Mouse (Mus musculus): ENCODE measurements around the gene Farp1.
A peak's percentile ranks its signal among the peaks of the same experiment; 100 is the strongest.
"Not testable (repeated sequence)": the region's sequence is repeated elsewhere in the genome, so short reads cannot be mapped to it uniquely, and the experiment has no call there.

Gene Farp1

DNA sequence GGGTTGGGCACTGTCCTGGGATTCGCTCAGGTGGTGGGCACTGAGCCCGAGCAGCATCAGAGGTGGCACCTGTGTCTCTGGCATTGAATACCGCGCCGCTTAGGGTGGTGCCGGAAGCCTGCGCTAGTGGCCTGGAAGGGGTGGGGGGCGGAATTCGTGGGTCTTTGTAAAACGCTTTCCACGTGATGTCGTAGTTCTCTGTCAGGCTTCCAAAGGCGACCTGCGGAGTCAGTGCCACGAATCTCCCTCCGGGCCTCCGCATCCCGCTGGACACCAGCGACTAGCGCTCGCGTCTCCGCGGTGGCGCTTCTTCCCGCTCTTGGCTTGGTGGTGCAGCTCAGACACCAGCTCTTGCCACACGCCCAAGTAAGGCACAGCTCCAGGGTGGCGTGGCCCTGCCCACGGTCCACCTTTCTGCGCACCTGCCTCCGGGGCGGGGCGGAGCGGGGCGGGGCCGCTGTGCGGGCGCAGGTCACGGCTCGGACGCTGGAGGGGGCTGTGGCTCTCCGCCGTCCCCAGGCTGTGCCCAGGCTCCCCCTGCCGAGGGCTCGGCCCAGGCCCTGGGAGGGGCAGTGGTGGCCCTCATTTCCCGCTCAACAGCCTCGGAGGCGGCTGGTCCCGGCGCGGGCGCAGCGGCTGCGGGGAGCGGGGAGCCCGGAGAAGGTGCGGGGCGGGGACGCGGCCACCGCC lies at the start of gene Farp1:
TSS of gene Farp1 (plus strand) at position 228 of the 690 bp plus-strand sequence.
- peak; percentile 98 for DNase-seq

DNA sequence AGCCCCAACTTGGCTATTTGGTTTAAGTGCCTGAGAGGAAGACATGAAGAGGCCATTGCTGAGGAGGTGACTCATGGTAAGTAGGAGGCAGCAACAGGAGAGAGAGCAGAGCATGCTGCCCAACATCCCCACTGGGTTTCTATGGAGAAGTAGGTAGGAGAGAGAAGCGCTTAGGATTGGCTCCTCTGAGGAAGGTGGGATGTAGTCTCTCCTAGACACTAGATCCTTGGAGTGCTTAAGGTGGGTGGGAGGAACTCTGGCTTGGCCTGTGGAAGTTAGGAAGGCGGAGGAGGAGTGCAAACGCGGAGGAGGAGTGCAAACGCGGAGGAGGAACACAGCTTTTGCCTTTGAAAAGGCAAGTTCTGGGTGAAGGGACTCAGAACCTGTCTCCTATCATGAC lies 45.9 kb upstream of the Farp1 start:
- no peak for DNase-seq

DNA sequence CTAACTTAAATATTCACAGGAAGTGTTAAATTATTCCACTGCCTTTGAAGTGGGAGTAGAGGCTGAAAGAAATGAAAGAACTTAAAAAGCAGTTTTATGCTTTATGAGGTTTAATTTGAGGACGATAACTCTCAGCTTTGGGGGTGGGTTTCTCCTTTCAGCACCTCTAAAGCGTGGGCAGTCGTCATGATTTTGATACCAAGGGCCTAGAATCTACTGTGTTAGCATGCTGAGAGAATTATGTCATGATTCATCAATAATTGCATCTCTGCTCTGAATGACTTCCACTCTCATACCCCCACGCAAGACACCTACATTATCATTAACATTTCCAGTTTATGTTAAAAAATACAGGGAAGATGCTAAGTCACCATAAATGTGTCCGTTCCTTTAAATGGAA lies 37.3 kb upstream of the Farp1 start:
- no peak for DNase-seq

DNA sequence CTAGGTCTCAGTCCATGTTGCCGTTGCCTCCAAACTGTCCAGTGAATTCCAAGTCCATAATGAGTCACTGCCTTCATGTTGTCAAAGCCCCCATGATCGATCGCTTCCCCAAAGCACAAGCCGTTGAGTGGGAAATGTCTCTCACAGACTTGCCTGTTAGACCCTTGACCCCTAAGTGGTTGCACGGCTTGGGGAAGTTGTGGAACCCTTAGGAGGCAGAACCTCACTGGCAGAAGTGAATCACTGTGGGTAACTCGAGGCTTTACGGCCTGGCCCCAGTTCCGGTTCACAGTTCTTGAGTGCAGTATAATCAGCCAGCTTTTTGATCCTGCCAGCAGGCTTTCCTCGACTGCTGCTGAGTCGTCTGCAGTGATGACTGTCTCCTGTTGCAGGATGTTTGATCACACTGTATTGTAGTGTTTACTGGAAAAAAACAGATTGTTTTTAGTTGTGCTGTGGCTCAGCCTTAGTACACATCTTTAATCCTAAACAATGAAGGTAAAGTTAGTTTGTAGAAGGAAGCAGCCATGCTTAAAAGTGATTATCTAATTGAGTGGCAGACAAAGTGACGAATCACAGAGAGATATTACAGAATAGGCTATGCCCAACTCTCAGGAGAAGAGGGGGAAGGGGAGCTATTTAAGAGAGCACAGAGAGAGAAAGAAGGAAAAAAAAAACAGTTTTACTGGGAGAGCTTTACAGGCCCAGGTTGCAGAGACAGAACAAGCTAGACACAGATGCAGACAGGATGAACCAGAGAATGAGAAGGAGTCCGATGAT lies 34.2 kb upstream of the Farp1 start:
- DNase-seq: peak; percentile 56

DNA sequence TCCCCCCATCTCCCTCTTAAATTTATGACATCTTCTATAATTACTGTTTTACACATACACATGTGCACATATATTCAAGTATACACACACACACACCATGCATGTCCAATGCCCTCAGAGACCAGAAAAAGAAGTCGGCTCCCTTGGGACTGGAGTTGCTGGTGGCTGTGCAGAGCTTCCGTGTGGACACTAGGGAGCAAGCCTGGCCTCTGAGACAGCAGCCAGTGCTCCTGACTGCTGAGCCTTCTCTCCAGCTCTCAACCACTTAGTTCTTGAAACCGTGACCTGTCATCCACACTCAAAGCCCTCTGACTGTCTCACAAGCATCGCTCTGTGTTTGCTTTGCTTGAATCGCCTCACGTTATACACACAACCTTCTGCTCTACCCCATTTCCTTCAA lies 29.4 kb upstream of the Farp1 start:
- DNase-seq: peak; percentile 50

DNA sequence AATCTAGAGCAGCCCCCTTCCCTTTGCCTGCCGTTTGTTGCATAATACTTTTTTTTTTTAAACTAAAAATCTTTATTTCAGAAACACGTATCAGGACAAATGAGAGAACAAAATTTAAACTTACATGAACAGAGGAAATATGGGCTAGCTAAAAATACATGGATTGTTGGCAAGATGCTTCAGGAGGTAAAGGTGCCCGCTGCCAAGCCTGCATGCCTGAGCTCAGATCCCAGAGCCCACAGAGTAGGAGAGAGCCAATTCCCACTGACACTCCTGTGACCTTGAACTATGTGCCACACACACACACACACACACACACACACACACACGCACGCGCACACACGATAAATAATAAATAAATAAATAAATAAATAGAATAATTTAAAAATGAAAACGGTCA lies 29.0 kb upstream of the Farp1 start:
- DNase-seq: peak; percentile 75

DNA sequence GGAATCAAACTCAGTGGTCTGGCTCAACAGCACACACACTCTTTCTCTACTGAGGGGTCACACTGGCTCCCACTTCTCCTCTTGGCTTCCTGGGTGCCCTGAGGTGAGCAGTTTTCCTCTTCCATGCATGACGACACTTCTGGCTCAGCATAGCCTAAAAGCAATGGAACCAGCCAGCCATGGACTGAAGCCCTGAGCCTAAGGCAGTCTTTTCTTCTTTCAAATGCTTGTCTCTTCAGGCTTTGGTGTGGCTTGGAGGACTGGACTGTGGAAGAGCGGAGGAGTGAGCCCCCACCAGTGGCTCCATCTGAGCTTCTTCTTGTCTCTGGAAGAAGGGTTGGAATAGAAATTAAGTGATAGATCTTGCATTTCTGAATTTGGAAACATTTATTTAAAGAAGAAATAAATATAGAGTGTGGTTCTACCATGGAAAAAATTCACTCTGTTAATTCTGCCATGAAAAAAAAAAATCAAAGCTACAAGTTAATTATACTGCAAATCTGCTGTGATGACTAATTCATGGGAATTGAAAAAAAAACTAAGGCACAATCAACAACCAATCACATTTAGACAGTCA lies 19.8 kb upstream of the Farp1 start:
- DNase-seq: no peak

DNA sequence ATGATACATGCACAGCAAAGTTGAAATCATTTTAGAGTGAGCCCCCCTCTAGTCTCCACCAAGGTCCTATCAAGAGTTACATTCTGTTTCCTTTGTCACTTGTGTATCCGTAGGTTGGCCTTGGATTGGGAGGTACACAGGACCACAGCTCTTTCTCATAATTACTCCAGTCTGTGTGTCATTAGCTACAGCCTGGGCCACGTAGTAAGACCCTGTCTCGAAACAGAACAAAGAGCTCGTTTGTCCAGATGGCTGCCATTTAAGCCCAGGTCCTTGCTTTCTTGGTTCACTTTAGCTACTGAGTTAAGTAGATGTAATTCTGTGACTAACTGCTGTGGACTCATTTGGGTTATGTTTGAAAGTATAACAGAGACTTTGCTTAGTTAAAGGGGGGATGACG lies 12.6 kb upstream of the Farp1 start:
- peak; percentile 28 for DNase-seq

DNA sequence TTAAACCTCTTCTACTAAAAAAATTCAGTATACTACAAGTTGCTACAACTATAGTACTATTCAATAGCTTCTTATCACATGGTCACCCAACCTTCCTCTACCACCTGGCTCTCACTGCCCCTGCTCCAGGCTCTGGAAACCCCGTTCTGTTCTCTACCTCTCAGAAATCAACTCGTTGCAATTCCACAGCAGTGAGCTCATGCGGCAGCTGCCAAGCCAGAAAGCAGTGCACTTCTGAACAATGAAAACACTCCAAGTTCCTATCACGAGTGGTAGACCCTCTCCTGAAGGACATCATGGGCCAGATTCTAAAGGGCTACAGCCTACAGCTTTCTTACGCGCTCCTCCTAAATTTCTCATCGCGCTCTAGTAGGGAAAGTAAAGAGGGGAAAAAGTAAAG lies 9.6 kb upstream of the Farp1 start:
- DNase-seq: peak; percentile 81

DNA sequence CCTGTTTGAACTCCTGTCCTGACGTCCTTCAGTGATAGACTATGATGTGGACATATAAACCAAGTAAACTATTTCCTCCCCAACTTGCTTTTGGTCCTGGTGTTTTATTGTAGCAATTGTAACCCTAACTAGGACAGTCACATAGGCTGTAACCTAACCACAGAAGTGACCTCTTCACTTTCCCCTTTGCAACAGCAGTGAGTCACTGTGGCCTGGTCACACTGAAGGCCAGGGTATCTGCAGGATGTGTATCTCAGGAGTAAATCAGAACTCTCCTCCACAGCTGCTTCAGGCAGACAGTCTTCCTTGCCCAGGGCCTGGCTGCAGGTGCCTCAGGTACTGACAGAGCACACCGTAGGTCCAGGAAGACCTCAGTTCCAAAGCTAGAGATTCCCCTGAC lies 3.6 kb upstream of the Farp1 start:
- DNase-seq: peak; percentile 22

DNA sequence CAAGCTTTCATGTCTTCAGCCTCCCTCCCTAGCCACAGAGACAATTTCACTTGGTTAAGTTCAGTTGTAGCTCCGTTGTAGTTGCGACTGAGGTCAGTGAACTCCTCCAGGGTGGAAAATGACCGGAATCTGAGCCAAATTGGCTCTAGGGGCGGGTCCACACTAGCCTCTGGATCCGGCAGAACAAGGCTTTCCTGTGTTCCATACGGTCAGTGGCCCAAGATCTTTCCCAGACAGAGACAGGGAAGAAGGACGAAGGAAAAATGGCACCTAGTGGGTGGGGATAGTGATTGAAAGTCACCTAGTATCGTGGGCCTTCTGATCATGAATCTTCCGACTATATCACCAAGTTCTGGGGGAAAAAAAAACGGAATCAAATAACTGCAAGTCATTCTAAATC lies 475 bp upstream of the Farp1 start:
- peak; percentile 95 for DNase-seq

DNA sequence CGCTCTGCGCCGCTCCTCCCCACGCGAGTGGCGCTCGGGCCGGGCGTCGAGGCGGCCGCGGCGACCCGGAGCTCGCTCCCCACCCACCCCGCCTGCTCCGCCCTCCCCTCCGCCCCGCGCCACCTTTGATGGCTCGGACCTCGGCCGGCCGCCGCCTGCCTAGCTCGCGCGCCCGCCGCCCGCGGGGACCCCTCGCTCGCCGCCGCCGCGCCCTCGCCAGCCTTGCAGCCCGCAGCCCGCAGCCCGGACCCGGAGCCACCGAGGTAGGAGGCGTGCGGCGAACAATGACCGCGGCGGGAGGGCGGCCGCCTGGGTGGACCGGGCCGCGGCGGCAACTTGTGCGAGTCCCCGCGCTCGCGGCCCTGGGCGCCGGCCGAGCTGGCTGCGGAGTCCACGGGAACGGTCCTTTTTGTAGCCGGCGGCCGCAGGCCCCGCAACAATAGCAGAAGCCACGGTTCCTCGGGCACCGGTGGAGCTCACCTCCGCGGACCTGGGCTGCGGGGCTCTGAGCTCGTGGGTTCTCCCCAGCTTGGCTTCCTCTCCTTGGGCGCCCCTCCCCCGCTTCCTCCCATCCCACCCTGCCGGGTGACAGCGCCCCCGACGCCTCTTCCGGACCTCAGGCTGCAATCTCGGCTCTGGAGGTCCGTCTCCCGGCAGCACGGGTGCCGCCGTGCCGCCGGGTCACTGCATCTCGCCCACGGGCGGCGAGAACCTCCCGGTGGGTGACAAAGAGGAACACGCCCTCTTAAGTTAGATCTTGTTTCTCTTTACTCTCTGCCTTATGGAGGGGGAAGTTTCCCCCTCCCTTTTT lies 868 bp downstream of the Farp1 start:
- DNase-seq: peak; percentile 97

DNA sequence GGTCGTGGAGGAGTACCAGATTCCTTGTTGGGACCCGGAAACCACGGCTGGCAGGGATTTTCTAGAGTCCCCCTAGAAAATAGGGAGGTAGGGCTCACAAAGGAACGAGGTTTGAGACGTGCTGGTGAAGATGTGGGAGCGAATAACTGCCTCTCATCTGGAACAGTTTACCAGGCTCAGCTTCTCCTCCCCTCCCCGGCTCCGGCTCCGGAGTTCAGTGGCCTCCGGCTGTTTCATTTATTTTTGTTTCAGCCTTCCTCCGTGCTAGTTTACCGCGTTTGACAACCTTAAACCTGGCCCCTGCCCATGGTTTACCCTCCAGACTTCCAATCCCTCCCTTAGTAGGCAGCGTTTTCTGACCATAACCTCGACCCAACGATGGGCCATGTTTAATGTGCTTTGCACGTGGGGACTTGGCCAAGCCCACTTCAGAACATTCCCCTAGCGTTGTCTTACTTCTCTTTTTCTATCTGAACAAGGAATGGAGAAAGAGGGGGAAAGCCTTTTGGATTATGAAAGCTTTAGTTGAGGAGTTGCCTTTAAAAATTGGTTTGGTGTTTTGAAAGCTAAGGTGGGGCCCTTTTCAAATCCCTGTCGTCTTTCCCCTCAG lies 1.7 kb downstream of the Farp1 start:
- DNase-seq: peak; percentile 90

DNA sequence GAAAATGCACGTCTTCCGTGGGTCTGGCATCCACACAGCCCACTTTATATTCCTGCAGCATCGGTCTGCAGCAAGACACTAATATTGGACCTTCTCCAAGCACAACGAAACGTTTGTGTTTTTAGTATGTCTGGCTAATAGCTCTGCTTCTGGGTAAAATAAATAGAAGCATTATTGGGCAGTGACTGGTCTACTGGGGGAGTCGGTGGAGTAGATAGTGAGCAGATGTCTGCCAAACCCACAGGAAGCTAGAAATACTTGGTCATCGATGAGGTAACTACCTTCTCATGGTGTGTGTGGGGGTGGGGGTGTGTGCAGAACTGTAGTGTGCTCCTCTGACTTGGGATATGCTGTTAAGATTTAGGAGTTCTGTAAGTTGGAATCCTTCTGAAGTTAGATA lies 2.3 kb downstream of the Farp1 start:
- peak; percentile 89 for DNase-seq

DNA sequence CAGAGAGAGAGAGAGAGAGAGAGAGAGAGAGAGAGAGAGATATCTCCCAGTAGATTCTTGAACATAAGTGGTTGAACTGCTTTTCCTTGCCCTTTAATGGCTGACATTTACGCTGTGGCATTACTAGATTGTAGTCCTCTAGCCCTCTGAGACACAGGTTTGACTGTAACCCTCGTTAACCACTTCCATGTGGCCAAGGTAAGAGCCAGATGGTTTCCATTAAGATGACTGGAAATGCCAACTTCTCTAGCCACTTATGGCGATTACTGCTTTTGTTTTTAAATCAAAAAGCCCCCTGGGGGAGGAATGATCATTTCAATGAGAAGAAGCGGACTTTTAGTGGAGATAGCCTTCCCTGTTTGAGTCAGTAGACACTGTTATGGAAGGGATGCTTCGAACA lies 3.7 kb downstream of the Farp1 start:
- DNase-seq: no peak

DNA sequence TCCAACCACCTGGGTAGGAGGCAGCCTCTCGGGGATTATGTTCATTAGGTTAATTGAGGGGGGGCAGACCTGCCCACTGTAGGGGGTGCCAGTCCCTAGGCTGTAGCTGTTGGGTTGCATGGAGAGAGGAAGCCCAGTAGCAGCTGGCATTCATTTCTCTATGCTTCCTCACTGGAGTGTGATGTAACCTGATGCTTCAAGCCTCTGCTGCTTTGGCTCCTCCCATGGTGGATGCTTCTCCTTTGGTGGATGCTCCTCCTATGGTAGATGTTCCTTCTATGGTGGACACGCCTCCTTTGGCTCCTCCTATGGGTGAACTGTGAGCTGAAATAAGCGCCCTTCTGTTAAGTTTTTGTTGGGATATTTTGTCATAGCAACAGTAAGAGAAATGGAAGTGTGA lies 9.1 kb downstream of the Farp1 start:
- no peak for DNase-seq

DNA sequence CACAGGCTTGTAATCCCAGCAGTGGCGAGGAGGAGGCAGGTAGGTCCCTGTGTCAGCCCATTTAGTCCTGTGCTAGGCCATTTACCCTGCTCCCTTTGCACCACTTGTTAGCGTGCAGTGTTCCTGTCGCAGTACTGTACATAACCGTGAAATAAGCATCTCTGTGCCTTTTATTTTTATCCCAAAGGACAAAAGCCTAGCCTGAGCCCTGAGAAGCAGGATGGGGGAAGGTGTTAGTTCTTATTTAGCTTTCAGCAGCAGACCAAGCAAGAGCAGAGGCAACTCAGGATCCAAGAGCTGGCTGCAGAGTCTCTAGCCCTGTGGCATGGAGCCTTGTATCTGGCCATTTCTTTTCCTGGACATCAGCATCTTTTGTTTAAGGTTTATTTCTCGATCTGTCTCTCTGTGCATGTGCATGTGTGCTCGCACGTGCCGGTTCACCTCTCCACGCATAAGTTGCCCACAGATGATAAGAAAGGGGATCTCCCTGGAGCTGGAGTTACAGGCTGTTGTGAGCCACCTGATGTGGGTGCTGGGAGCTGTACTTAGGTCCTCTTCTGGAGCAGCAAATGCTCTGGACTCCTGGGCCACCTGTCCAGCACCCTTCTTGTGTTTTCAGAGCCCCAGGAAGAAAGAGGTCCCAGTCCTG lies 11.4 kb downstream of the Farp1 start:
- no peak for DNase-seq

DNA sequence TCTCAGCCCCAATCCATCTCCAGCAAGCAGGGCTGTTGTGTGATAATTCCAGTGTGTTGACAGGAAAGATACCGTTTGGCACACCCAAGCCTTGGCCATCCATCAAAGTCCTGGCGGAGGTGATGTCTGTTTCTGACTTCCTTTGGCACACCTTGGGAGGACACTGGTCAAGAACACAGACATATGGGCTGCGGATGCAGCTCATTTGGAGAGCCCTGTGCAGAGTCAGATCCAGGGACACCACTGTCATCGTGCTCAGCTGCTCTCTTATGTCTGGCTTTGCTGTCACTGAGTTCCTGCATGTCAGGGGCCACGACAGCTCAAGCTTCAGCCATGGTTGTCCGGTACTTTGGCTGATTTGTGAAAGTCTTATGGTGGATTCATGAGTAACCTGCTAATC lies 12.8 kb downstream of the Farp1 start:
- peak; percentile 80 for DNase-seq

DNA sequence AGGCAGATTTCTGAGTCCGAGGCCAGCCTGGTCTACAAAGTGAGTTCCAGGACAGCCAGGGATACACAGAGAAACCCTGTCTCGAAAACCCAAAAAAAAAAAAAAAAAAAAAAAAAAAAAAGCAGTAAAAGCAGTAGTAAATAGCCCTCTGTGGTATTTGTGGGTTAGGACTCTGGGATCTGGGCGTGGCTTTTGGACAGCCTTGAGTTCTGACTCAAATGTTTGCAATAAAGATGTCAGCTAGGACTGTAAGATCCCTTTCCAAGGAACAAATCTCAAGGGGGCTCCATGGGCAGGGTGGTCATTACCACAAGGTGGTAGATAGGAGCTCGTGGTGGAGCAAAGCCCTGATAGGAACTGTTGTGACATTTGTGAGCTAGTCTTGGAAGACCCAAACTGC lies 16.0 kb downstream of the Farp1 start:
- not testable (repeated sequence) for DNase-seq

DNA sequence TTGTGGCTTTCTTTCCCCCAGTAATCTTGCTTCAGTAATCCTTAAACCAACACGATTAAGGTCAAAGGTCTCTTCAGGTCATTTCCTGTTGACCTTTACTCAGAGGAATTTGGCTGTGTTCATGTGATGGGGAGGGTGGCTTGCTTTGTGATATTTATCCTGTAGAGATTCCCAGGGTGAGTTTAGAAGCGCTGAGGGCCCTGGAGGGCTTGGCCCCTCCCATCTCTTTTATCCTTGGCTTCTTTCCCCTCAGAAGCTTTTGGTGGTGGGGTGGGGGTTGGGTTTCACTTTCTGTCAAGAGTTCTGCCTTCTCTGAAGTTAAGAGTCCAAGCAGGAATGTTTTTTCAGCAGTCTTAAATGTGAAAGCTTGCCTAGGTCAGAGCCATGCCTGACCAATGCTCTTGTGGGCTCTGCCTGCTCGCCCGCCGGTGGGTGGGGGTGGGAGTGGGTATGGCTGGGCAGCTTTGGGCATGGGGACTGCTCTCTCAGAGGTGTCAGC lies 18.1 kb downstream of the Farp1 start:
- peak; percentile 97 for DNase-seq

DNA sequence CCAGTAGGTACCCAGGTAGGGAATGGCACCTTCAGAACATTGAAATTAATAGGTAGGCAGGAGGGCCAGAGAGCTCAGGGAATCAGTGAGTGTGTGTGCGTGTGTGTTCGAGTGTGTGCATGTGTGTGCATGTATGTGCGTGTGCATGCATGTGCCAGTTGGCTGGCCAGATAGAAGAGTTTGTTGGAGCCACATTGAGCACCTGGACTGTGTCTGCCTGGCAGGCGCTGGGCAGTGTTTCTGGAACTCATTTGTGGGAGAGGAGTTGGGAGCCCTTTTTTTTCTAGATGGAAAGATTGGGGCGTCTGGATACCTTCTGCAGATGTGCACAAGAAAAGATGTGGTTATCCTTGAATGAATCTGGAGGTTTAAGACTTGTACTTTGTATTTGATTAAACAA lies 19.1 kb downstream of the Farp1 start:
- no peak for DNase-seq

DNA sequence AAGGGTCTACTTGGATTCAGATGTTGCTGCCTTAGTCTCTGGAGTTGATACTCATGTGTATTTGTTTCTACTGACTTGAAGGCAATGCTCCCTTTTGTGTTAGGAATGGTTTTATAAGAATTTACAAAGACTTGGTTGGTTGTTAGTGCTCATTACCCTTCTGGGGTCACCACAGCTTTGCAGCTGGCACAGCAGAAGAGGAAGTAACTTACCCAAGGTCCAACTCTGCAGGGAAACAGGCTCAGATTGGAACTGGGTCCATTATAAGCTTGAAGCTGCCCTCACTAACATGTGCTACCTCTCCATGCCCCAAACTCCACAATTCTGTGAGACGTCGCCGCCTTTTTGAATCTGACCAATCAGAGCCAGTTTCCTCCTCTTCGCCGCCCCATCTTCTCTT lies 22.8 kb downstream of the Farp1 start:
- DNase-seq: no peak

All from heart, adult 11 months (tissue).